Mouse (Mus musculus) lung, adult 2 months (tissue): Measurements from ENCODE around the gene Ddx42.

ENCODE experiments used
- CTCF ChIP-seq: fragments of 200-500 bp; IDR thresholded peaks from 2 replicates; pipeline ENCODE4 v1.5.1; 2011; ENCODE audit warnings: mild to moderate bottlenecking, low read length, control low read depth; ENCODE audit not compliant: insufficient read depth
- POLR2A ChIP-seq: fragments of 200-500 bp; IDR thresholded peaks from 2 replicates; pipeline ENCODE4 v1.6.1; 2011; ENCODE audit warnings: low read depth, mild to moderate bottlenecking, control low read depth, low read length, borderline replicate concordance; ENCODE audit errors: extremely low read depth

DNA sequence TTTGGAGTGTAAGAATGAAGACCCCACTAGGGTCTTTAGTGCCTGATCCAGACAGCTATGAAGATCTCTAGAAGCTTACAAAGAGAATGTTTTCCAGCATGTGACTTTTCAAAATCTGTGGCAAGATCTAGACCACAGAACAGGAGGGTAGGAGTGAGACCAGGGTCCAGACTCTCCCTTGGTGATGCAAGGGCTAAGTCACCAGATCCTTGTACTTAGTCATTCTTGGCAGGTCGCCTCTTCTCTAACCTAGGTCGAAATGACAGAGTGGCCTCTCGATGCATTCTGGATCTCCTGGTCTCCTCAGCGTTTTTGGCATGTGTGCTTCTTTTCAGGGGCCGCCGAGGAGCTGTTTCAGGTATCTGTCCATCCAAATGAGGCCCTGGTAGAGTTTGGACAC, 65.7 kb downstream of the Ddx42 start:
- TF ChIP-seq POLR2A, result no peak
- no peak for TF ChIP-seq CTCF
